Mouse (Mus musculus) hindbrain, embryonic 14.5 days (tissue): Measurements from ENCODE around the gene Atp6v0e. TPM values are rescaled to one million over a fixed set of nuclear protein-coding genes. Genes with fewer than 3 reads are reported as not detected.

Experiments
- polyA plus RNA-seq: library from polyadenylated mRNA; unstranded; fragments of >200 nt; fragmentation: Nextera tagmentation; extraction: Ambion mirVana; gene quantifications from 2 replicates; pipeline ENCODE4 v1.2.1, GENCODE M21; 2014

Gene Atp6v0e
- polyA plus RNA-seq, 1 experiment from 2014 or later = 106 TPM

Other genes starting within 250 kb of the Atp6v0e start
- 1.9 and 2.1 TPM in 2 replicates for gene Neurl1b, start 248.4 kb upstream of the Atp6v0e start, polyA plus RNA-seq
- 110 and 119 TPM in 2 replicates for gene Ergic1, start 101.7 kb upstream of the Atp6v0e start, polyA plus RNA-seq
- 31.5 and 31.6 TPM in 2 replicates for gene Dusp1, start 101.1 kb upstream of the Atp6v0e start, polyA plus RNA-seq
- 10.2 and 10.5 TPM in 2 replicates for gene Crebrf, start 52.4 kb downstream of the Atp6v0e start, polyA plus RNA-seq
- gene Bnip1, start 117.8 kb downstream of the Atp6v0e start, polyA plus RNA-seq = 47.8 and 51.5 TPM in 2 replicates
- not detected in 2 replicates for gene Nkx2-5, start 181.8 kb downstream of the Atp6v0e start, polyA plus RNA-seq